Mouse (Mus musculus) inflammation-experienced regulatory T-cells, adult 16 weeks (primary cell): ENCODE data around the gene Nudt8. TPM values are rescaled to one million over a fixed set of nuclear protein-coding genes. Genes with fewer than 3 reads are reported as not detected.

Experiments used
- polyA plus RNA-seq: library from polyadenylated mRNA; unstranded; fragments of 100-300 nt; shearing (Covaris generic); gene quantifications from one replicate; pipeline ENCODE4 v1.2.1, GENCODE M21; 2017

The Nudt8 gene
- polyA plus RNA-seq, result 12.2 TPM

DNA sequence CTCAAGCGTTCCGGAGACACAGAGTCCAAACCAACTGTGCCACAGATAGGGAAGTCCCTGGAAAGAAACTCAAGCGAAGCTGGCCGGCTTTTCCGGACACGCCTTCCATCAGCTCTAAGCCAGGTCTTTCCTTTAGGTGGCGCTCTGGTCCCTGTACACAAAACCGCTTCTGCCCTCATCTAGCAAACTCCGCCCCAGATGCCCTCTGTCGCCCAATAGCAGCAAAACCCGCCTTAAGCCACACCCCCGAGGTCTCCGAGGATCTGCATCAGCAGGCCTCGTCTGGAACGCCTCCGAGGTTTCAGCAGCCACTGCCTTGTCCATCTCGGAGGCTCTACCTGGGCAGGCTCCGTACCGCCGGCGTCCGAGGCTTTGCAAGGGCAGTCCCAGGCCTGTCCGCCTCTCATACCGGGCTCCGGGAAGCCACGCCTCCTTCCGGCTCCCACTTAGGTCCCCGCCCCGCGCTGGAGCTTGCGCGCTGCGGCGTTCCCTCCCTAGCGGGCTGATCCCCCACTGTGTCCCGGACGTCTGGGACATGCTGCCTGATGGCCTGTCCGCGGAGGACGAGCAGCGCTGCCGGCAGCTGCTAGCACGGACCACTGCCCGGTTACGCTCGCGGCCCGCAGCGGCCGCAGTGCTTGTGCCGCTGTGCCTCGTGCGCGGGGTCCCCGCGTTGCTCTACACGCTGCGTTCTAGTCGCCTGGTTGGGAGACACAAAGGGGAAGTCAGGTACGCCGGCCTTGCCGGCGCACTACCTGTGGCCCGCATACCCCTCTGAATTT, at the start of gene Nudt8, which contains the start of gene Gm49405:
Gene Nudt8, plus strand, starts transcription at position 462 of the 782 bp plus-strand sequence.
Gene Gm49405, plus strand, starts transcription at position 508 of the 782 bp plus-strand sequence.

DNA sequence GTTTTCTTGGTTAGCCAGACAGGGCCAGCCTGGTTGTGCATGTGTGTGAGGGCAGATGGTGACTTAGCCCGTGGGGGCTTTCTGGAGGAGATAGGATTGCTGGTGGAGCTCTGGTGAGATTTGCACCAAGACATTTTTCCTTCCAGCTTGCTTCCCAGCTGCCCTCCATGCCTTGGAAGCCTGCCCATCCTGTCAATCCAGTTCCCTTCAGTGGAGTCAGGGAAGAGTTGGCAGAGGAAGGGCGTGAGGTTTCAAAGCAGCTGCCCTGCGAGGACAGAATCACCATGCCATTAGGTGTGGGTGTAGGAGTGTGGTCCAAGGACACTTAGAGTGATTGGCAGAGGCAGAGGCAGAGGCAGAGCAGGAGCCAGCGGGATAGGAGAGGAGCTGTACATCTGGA, 41.9 kb upstream of the Nudt8 start, which contains the start of gene Aldh3b3:
Gene Aldh3b3, plus strand, starts transcription at position 176 of the 400 bp plus-strand sequence.

DNA sequence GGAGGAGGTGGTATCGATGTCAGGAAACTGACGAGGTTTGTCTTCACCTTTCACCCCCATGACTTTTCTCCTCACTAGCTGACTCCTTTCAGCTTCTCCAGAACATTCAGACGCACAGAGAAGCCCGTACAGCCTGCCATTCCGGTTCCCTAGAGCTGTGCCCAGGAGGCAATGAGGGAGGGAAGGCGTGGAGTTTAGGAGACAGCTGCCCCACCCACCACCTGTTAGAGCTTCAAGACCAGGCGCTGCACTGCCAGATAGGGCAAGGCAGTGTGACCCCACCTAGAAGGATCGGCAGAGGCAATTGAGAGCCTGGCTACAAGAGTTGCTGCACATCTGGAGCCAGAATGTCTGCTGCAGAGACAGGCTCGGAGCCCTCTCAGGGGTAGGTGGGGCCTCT, 28.2 kb upstream of the Nudt8 start, which contains the start of gene Aldh3b2:
Gene Aldh3b2, plus strand, starts transcription at position 100 of the 400 bp plus-strand sequence.

DNA sequence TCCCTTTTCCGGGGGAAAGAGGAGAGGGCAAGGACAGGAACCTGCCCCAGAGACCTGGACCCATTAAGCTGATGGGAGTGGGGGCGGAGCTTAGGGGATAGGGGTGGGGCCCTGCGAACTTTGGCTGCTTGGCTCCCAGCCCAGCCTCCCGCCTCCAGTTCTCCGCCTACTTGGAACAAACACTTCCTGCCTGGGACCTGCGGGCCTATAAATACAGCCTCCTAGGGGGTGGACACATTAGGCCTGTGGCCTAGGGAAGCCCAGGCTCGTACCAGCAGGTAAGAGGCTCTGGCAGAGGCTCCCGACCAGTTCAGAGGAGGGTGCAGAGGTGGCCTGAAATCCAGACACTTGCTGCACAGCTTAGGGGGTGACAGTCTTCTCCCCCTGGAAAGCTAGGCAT, 14.0 kb upstream of the Nudt8 start, which contains the start of gene Acy3:
Gene Acy3, plus strand, starts transcription at position 237 of the 400 bp plus-strand sequence.

DNA sequence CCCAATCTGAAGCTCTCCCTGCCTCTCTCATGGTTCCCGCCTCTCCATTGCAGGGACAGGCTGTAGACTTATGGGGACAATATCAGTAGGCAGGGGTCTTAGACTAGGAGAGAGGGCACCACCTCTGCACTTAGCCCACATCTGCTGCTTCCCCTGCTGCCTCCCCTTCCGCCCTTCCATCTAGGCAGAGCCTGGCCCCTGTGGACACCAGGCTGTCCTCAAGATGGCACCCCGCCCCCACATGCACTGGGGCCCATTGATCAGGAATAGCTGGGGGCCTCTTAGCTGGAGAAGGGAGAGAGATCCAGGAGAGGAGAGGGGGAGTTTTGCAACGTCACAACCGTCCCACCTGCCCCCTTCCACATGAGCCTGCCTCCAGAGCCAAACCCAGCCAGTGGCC, 8.0 kb upstream of the Nudt8 start, which contains the start of gene Tbx10:
Gene Tbx10, plus strand, starts transcription at position 337 of the 400 bp plus-strand sequence.

DNA sequence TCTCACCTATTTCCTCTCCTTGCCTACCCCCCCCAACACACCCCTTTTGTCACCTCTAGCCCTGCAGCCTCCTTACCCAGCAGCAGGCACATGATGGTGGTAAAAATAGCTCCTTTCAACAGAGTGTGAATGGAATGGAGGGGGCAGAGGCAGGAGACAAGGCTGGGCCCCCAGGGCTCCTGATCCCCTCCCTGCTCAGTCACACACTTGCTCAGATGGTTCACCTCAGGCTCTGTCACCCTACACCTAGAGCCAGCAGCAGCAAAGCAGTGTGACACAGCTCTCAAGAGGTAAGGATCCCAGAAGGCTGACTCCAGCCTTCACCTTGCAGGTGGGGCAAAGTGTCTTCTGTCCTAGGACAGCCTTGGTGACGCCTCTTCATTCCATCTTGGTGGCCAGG, 2.7 kb downstream of the Nudt8 start, which contains the start of gene Doc2g:
Gene Doc2g, plus strand, starts transcription at position 202 of the 400 bp plus-strand sequence.

DNA sequence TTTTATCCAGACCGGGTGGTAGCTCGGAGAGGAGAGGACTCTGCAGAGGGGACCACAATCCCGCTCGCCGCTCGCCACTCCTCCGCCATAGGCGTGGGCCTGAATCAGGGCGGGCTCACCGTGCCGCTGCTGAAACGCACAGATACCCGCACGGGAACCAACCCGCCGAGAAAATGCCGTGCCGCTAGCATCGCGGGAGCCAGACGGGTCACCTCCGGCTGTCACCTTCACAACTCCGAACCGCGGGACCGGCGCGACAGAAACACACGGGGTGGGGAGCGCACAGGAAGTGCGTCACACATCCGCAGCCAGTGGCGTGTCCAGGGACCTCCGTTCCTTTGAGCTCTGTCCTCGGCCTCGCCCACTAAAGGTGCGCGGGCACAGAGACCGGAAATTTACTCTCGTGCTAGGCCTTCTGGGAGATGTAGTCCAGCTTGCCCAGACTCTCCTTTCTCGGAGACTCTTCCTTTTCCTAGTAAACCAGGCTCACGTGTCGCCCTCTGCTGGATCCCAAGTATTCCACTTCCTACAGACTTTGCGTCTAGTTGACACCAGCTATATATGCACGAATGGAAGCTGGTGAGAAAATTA, 12.1 kb downstream of the Nudt8 start, which contains the start of gene Ndufv1:
Gene Ndufv1, minus strand, starts transcription at position 375 of the 591 bp plus-strand sequence.

DNA sequence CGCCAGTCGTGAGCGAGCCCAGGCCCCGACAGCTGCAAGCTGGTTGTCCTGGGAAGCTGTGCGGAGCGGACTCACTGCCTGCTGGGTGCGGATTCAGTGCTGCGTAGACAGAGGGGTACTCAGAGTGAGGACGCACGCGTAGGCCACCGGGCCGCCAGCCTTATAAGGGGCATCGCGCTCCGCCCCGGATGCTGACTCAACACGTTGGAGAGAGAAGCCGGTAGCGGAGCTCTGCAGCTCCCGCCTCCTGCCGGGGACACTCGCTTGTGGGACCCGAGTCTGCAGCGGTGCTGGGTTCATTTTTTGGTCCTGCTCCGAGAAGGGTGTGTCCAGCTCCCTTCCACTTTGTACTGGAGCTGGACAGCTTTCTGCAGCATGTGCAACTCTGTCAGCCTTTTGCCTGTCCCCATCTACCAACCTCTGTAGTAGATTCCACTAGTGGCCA, 37.4 kb downstream of the Nudt8 start, which contains the start of gene Gstp1:
Gene Gstp1, minus strand, starts transcription at position 198 of the 445 bp plus-strand sequence.

DNA sequence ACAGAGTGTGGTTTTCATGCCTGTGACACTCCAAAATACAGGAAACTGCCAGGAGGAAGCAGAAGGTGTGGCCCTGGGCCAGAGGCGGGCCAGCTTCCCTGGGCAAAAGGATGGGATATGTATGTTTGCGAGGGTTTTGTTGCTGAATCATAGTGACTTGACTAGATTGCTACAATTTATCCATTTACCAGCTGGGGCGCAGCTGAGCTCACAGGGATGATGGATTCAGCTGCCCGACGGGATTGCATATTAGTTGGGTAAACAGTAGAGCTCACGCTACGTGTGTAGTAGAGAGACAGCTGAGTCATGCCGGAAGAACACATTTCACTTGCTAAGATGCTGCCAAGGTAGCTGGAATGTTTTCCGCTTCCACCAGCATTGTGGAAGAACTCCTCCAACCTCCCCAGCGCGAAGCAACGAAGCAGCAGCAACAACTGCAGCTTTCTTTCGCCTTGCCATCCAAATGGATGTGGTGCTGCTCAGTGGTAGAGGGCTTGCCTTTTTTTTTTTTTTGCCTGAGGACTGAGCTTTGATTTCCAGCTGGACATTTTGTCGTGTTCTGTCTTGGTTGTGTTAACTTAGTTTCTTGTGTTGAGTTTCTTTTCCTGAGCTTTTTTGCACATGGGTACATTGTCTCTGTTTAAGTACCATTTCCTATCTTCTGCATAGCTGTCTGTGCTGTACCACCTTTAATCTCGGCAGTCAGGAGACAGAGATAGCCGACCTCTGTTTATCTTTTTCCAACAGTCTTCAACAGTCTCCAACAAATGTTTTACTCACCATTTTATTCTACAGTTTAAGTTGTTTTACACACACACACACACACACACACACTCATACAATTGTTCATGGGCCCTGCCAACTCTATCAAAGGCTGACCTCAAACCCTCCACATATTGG, 45.8 kb downstream of the Nudt8 start, which contains the start of gene Gstp2:
Gene Gstp2, minus strand, starts transcription at position 58 of the 900 bp plus-strand sequence.

Other genes with a start within 250 kb of the Nudt8 start
- 48.1 TPM for gene Kmt5b, start 233.2 kb upstream of the Nudt8 start, polyA plus RNA-seq
- 3.3 TPM for gene Chka, start 148.8 kb upstream of the Nudt8 start, polyA plus RNA-seq
- 75.6 TPM for gene Tcirg1, start 93.4 kb upstream of the Nudt8 start, polyA plus RNA-seq
- gene Ndufs8, start 87.8 kb upstream of the Nudt8 start, polyA plus RNA-seq, result 209 TPM
- gene Aldh3b1, start 70.8 kb upstream of the Nudt8 start, polyA plus RNA-seq, result 0.95 TPM
- gene Unc93b1, start 65.4 kb upstream of the Nudt8 start, polyA plus RNA-seq, result 71.9 TPM
- gene Aldh3b3, start 41.9 kb upstream of the Nudt8 start, polyA plus RNA-seq, result not detected
- not detected for gene Aldh3b2, start 28.3 kb upstream of the Nudt8 start, polyA plus RNA-seq
- 0.88 TPM for gene Acy3, start 14.0 kb upstream of the Nudt8 start, polyA plus RNA-seq
- not detected for gene Tbx10, start 7.8 kb upstream of the Nudt8 start, polyA plus RNA-seq
- 1.6 TPM for gene Gm49405, start within 50 bp of the Nudt8 start, polyA plus RNA-seq
- 2.9 TPM for gene Doc2g, start 2.7 kb downstream of the Nudt8 start, polyA plus RNA-seq
- gene Ndufv1, start 12.2 kb downstream of the Nudt8 start, polyA plus RNA-seq, result 167 TPM
- 661 TPM for gene Gstp1, start 37.4 kb downstream of the Nudt8 start, polyA plus RNA-seq
- gene Gstp2, start 45.4 kb downstream of the Nudt8 start, polyA plus RNA-seq, result 1.1 TPM
- gene Gstp3, start 59.0 kb downstream of the Nudt8 start, polyA plus RNA-seq, result 111 TPM
- gene Cabp2, start 81.0 kb downstream of the Nudt8 start, polyA plus RNA-seq, result not detected
- 1,056 TPM for gene Cdk2ap2, start 96.6 kb downstream of the Nudt8 start, polyA plus RNA-seq
- gene Pitpnm1, start 99.4 kb downstream of the Nudt8 start, polyA plus RNA-seq, result 397 TPM
- gene Aip, start 125.3 kb downstream of the Nudt8 start, polyA plus RNA-seq, result 213 TPM
- not detected for gene Gpr152, start 139.2 kb downstream of the Nudt8 start, polyA plus RNA-seq
- 0.57 TPM for gene Cabp4, start 143.5 kb downstream of the Nudt8 start, polyA plus RNA-seq
- gene Coro1b, start 148.0 kb downstream of the Nudt8 start, polyA plus RNA-seq, result 481 TPM
- gene Ptprcap, start 153.0 kb downstream of the Nudt8 start, polyA plus RNA-seq, result 1,670 TPM
- 55.9 TPM for gene Rps6kb2, start 162.8 kb downstream of the Nudt8 start, polyA plus RNA-seq
- 16.4 TPM for gene Carns1, start 174.9 kb downstream of the Nudt8 start, polyA plus RNA-seq
- gene Tbc1d10c, start 190.7 kb downstream of the Nudt8 start, polyA plus RNA-seq, result 953 TPM
- gene Ppp1ca, start 191.5 kb downstream of the Nudt8 start, polyA plus RNA-seq, result 1,322 TPM
- gene Rad9a, start 201.1 kb downstream of the Nudt8 start, polyA plus RNA-seq, result 86.2 TPM
- 30.2 TPM for gene Clcf1, start 213.7 kb downstream of the Nudt8 start, polyA plus RNA-seq
- gene AC109138.7, start 213.8 kb downstream of the Nudt8 start, polyA plus RNA-seq, result not detected
- 125 TPM for gene Pold4, start 231.3 kb downstream of the Nudt8 start, polyA plus RNA-seq